Mouse (Mus musculus): ENCODE measurements at regions not wholly inside any gene's neighbourhood (a gene's known extent, or its start where the extent isn't known, plus 50 kb on each side); places are given as distances from the start of the nearest gene placed in this dataset.
"Not testable (repeated sequence)": the region's sequence is repeated elsewhere in the genome, so short reads cannot be mapped to it uniquely, and the experiment has no call there.

GRCm38 (mm10) chr10:95773425-95773980, 69.2 kb downstream of the Gm33543 start:
- no peak for DNase-seq (ENCODE audit: low spot score in 2 of 2)

DNA sequence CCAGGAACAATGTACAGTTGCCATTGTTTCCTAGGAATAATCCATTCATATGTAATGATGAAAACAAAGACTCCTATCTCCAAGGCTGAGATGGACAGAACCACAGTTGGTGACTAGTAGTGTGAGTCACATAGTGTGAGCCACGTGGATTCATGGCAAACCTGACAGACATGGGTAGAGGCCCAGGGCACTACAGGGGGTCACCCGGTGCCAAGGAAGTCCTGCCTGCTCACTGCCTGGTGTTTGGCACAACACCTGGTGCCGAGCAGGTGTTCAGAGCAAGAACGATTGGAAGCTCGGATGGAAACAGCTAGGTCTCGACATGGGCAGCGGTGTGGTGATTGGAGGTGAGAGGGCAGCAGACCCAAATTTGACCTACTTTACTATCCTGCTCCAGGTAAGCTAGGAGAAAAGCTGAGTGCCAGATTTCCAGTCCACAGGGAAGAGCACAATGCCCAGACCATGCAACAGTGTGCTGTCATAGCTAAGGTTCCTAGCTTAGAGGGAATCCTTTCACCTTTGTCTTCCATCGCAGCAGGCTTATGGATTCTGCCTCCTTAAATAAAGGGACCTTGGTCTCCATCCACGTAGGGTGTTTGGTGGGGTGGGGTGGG, 69.8 kb downstream of the Gm33543 start:
- DNase-seq (ENCODE audit: low spot score in 2 of 2), result no peak

- no peak for DNase-seq (ENCODE audit: low spot score in 2 of 2)
Measured at GRCm38 (mm10) chr10:95768974-95769373, 73.8 kb downstream of the Gm33543 start.

- DNase-seq (ENCODE audit: low spot score in 2 of 2), result no peak
Measured at GRCm38 (mm10) chr10:95767526-95768161, 75.1 kb downstream of the Gm33543 start.

GRCm38 (mm10) chr10:95764129-95764528, 78.6 kb downstream of the Gm33543 start:
- no peak for DNase-seq (ENCODE audit: low spot score in 2 of 2)

- DNase-seq (ENCODE audit: low spot score in 2 of 2), result no peak
Measured at GRCm38 (mm10) chr10:95762632-95763031, 80.1 kb downstream of the Gm33543 start.

- no peak for DNase-seq (ENCODE audit: low spot score in 2 of 2)
Measured at GRCm38 (mm10) chr10:95761969-95762368, 80.8 kb downstream of the Gm33543 start.

- DNase-seq (ENCODE audit: low spot score in 2 of 2), result no peak
Measured at GRCm38 (mm10) chr10:95760121-95760870, 82.4 kb downstream of the Gm33543 start.

GRCm38 (mm10) chr10:95758181-95758580, 84.5 kb downstream of the Gm33543 start:
- DNase-seq (ENCODE audit: low spot score in 2 of 2), result peak; percentile 10 to 41

GRCm38 (mm10) chr10:95755429-95755828, 82.2 kb upstream of the Anapc15-ps start:
- DNase-seq (ENCODE audit: low spot score in 2 of 2), result no peak

GRCm38 (mm10) chr10:95753396-95753905, 80.2 kb upstream of the Anapc15-ps start:
- no peak for DNase-seq (ENCODE audit: low spot score in 2 of 2)

DNA sequence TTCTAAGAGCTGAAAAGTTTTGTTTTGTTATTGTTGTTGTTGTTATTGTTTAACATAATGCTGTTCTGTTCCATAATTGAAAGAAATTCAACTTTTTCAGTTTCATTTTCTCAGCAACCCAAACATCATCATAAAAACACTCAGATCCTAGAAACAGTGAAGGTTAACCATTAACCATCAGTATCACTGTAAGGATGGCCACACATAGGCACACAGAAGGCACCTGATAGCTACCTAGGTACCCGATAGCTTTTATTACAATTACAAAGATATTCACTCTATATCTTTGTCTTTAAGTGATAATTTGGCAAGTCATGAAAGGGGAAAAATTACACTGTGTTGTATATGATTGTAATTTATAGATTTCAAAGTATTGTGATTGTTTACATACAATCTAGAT, 75.1 kb upstream of the Anapc15-ps start:
- no peak for DNase-seq (ENCODE audit: low spot score in 2 of 2)

- DNase-seq (ENCODE audit: low spot score in 2 of 2), result no peak
Measured at GRCm38 (mm10) chr10:95747939-95748338, 74.7 kb upstream of the Anapc15-ps start.

- no peak for DNase-seq (ENCODE audit: low spot score in 2 of 2)
Measured at GRCm38 (mm10) chr10:95745834-95746620, 72.8 kb upstream of the Anapc15-ps start.

- DNase-seq (ENCODE audit: low spot score in 2 of 2), result no peak
Measured at GRCm38 (mm10) chr10:95745254-95745653, 72.0 kb upstream of the Anapc15-ps start.

DNA sequence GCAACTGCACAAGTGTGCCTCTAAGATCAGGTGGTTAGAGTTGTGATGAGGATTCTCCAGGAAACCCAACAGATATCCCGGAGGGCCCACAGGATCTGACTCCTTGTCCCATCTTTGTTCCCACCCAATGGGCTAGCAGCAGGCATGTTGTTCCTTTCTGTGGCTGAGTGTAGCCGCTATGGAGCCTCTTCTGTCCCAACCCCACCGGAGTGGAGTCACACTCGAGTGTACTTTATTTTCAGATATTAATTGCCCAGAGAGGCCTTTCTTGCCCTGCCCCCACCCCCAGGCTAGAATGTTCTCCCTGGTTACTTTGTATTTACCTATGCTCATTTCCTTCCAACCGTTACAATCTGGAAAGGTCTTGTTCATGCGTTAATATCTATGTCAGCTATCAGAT, 70.4 kb upstream of the Anapc15-ps start:
- no peak for DNase-seq (ENCODE audit: low spot score in 2 of 2)

- no peak for DNase-seq (ENCODE audit: low spot score in 2 of 2)
Measured at GRCm38 (mm10) chr10:95739421-95739820, 66.2 kb upstream of the Anapc15-ps start.

DNA sequence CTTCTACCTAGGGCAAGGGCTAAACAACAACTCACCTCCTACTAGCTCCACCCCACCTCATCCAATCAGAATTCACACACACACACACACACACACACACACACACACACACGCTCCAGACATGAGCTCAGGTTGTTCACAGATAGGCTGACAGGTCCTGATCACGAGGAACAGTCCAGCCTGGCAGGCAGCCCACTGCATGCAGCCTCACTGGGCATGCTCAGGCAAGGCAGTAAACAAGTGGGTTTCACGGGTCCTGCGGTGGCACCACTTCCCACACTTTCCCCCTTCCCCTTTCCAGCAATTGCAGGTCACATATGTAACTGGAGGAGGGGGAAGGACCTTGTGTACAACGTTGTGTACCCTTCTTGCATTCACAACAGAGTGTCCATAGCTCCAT, 63.5 kb upstream of the Anapc15-ps start:
- DNase-seq (ENCODE audit: low spot score in 2 of 2), result not testable (repeated sequence)

DNA sequence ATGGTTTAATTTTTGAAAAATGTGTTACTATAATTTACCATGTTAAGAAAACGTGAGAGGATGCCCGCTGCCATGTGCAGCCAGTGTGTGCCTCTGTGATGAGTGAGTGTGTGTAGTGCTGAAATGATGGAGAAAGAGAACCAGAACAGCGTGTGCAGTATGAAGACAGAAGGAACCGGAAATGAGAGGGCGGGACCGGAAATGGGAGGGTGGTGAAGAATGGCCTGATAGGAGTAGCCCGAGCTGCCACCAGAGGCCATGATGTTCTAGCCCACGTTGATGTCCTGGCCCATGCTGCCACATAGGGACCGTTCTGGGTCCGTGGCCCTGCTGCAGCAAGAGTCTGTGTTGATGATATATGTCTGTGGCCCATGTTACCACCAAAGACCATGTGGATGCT, 57.8 kb upstream of the Anapc15-ps start:
- no peak for DNase-seq (ENCODE audit: low spot score in 2 of 2)

DNA sequence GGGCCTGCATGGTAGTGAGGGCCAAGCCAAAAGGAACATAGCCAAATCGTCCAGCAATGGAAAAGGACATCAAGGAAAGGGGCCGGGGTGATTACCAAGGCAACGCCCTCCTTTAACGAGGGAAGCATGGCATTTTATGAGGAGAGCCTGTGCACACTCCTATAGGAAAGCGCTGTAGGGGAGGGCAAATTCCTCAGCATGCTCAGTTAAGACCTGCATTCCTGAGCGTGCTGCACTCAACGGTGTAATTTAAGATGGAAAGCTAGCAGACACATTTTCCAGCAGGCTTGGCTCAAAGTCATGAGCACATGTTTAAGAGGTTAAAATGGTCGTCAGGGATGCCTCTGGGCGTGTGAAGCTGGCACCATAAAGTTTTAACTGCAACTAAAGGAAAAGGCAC, 56.6 kb upstream of the Anapc15-ps start:
- no peak for DNase-seq (ENCODE audit: low spot score in 2 of 2)

DNA sequence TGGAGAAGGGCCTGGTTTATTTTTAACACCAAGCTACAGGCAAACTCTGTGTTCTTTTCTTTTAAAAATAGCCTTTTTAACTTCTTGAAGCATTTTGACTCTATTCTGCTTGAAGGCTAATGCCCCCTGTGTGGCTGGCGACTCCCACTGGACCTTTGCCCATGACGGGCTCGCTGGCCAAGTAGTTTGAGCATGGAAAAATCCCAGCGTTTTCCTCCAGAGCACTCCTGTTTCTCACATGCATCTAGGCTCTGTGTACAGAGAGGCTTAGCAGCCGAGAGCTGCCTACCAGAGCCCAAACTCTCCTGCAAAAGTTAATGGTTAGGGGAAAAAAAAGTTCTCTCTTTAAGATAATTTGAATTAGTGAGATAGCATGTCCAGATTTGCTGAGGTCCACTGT, 52.7 kb upstream of the Anapc15-ps start:
- peak; percentile 31 to 60 for DNase-seq (ENCODE audit: low spot score in 2 of 2)
